Mouse (Mus musculus) 3T3-L1 (cell line): ENCODE measurements at regions not wholly inside any gene's neighbourhood (a gene's known extent, or its start where the extent isn't known, plus 50 kb on each side); places are given as distances from the start of the nearest gene placed in this dataset.

Experiments used
- DNase-seq: peaks from one replicate; pipeline ENCODE4 v3.0.0-alpha.2; 2015; ENCODE audit warnings: low read depth, low spot score

DNA sequence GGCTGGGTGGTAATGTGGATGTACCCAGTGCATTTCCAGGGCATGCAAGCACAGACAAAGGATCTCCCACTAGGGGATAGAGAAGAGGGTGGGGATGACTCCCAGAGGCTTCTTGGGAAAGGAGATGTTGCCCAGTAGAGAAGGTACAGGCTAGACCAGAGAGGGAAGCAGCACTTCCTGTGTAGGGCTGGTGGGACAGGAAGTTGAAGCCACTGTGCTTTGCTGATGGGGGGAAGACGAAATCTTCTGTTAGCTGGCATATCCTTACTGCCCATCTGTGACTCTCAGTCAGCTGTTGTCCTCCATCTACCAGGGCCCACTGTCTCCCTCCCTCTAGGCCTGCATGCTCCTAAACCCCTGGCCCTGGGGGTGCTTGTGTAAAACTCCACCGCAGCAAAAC, 180.2 kb downstream of the Wdr11 start:
- DNase-seq = no peak

DNA sequence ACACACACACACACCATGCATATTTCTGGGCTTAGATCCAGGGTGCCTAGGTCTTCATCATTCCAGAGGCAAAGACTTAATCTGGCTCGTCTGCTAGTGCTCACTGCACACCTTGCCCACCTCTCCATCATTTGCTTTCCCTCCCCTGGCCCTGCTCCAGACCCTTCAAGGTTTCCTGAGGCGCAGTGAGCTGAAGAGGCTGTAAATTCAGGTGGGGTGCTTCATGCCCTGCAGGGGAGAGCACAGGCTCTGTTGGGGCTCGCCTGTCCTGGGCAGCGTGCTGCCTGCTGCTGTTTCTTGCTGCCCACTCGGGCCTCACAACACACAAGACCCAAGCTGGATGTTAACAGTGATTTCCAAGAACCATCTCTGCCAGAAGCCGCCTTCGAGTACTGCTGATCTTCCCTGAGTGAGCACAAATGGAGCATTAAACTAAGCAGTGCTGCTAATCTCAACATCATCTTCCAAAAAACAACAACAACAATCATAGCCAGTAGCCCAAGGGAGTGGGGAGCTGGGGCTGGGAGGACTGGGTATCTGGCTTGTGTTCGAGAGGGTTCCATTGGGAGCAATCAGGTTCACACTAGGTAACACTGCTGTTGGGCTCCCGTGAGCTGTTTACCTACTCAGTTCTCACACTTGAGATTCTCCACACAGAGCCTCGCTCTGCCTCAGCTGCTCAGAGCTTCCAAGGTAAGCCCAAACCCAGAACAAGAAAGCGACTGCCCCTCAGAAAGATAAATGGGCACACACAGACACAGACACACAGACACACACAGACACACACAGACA, 181.1 kb downstream of the Wdr11 start:
- DNase-seq = no peak

DNA sequence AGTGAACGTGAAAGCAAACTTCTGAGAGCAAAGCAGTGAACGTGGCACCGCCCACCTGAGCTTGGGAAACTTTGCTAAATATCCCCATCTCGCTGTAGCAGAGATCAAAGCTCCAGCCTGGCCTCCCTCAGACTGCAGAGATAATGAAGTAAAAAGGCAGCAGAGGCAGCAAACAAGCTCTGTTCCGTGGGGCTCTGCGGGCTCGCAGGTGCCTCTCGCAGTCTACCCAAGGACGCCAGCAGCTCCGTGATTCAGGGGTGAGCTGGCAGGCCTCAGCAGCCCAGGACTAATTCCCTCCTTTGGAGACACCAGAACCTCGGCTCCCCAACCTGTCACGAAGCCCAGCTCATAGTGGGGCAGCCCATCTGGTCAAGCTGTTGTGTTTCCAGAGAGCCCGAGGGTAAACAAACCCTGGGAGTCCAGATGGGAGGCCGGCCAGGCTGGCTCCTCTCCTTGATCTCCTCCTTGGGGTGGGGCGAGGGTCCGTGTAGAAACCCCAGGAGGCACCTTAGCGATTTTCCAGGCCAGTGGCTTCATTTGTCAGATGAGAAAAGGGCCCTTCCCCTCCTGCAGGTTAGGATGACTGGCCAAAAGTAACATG, 182.7 kb downstream of the Wdr11 start:
- no peak for DNase-seq

DNA sequence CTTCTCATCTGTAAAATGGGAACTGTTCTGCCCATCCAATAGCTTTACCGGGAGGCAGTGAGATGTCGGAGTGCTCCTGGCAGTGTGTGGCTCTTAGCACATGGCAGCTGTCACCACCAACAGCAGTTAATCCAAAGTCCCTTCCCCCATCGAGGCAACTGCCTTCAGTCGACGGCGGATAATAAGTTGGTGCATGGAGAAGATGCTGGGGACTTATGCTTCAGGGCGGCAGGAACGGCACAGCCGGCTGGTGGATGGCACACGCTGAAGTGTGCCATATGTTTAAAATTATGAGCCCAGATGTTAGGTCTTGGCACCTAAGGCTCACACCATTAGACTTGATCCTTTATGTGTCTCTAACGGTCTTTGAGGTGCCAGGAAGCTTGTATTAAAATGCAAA, 183.5 kb downstream of the Wdr11 start:
- DNase-seq = no peak

DNA sequence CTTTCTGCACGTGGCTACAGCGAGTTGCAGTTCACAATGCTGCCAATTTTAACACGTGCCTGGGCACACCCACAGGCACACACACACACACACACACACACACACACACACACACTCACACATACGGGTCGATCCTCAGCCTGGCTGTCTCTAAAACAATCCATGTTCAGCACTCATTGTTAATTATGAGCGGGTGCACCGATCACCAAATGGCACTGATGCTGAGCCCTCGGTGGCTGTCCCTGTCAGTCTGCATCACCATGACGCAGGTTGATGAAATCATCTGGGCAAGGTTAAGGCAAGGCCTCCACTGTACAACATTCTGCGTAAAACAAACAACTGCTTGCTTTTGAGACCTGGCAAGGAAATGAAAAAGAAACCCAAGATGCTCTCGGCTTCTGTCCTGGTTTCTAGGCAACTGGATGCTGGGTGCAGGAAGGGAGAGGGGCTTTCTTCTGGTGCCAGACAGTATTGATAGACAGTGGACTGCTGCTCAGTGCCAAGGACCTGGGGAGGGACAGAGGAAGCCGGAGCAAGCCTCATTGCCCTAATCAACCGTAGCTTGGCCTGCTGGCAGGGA, 187.3 kb downstream of the Wdr11 start:
- no peak for DNase-seq

DNA sequence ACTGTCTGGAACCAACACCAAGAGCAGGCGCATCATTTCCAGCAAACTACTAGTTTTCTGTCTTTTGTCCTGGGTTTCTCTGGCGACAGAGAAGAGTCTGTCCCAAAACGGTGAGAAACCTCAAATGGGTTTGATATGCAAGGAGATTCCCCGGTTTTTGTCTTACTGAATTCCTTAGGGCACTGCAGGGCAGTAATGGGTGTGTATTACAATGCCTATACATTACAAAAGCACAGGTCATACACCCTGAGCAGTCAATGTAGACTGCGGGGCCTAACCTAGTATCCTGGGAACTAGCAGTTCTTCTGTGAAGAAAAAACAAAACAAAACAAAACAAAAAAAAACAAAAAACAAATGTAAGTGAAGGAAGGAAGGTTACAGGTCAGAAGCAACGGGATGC, 188.3 kb downstream of the Wdr11 start:
- no peak for DNase-seq

DNA sequence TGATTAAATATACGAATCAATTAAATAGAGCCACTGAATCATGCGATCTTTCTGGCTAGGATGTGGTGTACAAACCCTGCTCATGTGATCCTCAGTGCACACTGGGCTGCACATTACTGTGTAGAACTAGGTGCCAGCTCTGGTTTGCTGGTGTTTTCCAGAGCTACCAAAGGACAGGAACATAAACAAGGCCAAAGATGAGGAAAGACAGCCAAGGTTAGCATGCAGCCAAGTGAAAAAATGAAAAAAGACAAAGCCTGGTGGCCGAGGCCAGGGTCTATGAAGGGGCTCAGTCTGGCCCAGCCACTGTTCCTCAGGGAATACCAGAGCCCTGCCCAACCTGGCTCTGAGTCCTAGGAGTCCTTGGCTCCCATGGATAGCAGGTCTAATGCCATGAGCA, 190.1 kb downstream of the Wdr11 start:
- no peak for DNase-seq

DNA sequence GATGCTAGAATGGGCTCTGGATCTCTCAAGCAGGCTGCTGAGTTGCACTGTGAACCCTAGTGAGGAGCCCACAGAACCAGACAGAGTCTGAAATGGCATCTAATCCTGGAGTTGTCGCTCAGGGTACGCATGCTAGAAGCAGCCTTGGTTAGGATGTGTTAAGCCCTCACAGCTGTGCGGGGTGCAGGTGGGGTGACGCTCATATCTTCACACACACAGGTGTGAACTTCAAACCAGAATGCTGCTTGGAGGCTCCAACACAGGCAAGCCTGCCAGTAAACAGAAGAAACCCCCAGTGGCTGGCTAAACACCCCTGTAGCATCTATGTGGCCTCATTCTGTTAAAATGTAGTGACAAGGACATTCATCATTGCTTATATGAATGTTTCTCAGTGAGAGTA, 193.3 kb downstream of the Wdr11 start:
- DNase-seq = no peak

DNA sequence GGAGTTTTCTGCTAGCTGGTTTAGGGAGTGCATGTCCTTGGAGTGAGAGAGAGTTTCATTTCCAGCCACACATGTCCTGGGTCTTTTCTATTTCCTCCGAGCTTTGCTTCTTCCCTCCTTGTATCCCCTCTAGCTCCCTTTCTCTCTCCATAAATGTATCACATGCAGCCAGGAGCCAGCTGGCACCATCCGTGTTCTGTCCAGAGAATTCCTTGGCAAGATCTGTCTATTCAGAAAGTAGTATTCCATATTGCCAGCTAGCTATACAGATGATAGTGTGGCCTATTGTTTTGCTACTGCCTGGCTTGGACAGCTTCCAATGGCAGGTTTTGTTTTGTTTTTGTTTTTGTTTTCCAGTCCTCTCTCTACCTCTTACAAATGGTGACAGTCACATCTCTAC, 195.3 kb downstream of the Wdr11 start:
- no peak for DNase-seq

DNA sequence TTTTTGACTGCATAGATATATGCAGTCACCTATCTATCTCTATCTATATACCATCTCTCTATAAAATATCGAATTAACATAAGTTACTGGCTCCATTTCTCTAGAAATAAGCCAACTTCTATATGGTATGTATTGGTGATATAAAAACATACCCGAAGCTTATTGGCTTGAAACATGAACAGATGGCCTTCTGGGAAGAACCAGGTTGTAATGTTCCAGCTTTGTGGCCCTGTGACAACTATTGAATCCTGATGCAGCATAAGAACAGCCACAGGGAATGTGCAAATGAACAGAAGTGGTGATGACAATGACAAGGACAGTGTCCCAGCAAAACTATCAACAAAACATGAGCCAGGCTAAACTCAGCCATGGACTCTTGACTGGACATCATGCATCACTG, 196.1 kb downstream of the Wdr11 start:
- DNase-seq = no peak

DNA sequence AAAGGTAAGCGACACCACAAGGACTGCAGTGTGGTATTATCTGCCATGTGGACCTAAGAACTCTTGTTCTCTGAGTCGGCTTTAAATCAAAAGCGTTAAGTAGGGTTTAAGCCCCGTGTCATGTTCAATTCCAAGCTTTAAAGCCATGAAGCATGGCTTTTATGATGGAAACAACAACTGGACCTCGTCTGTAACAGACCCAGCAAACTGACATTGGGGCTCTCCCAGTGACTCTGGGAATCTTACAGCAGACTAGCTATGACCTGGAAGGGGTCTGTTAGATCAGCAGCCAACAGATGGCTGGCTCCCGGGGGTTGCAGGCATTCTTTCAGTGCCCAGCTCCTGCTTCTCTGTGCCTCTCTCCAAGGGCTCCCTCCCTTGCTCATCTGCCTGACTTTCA, 197.8 kb downstream of the Wdr11 start:
- no peak for DNase-seq

DNA sequence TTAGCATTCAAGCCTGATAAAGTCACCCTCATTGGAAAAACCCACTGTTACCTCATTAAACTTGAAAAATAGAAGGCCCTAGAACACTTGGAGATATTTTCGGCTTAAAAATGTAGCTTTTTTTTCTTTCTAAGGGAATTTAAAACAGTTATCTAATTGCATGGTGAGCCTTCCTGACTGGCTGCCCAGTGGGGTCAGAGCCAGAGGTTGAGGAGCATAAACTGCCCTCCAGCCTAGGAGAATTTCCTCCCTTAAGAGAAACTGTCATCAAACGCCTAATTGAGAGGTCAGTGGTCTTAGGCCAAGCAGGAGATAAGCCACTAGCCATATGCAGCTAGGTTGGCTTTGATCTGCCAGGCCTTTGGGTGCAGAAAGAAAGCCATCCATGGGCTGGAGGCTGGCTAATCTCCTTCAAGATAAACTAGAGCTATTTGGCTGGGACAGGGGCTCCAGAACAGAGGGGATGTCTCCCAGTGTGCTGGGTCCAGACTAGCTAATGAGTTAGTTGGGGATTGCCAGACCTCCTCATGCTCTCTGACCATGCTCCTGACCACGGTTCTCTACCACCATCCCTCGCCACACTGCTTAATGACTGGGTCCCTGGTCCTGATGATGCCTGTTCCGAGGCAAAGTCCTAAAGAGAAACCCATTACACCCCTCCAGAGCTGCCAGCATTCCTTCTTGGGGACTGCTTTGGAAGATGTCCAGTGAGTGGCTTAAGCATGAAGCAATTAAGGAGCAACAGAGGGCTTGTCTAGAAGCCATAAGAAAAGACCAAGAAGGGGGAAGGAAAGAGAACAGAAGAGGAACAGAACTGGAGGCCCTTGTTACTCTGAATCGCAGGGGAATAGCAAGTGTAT, 199.2 kb downstream of the Wdr11 start:
- peak; percentile 3 for DNase-seq

DNA sequence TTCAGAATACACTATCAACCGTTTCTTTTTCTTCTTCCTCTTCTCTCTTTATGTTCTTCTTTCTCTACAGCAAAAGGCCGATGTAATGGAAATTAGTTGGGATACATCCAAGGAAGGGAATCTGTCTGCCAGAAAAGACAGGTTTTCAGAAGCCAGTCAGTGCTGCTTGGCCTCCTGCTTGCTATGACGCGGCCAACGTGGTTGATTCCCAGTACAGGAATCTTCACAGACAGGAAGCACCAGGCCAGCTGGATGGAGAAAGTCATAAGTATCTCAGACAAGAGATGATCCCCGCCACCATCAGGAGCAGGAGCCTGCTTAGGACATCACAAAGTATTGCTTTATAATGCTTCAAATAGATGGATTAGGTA, 199.8 kb downstream of the Wdr11 start:
- peak; percentile 8 for DNase-seq

DNA sequence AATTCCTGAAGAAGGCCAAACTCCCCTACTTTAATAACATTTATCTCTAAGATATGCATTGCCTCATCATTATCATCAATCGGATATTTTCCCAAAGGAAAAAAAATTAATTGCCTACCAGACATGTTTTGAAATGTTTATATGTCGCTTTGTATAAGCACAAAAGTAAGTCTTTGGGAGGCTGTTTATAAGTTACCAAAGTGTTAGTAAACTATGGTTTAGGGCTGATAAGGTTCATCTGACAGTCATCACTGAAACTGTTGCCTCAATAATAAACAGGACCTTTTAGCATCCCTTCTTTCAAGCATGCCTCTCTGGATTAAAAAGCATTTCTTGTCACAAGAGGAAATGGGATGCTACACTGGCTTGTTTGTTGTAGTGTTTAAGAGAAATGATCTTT, 202.1 kb downstream of the Wdr11 start:
- no peak for DNase-seq

DNA sequence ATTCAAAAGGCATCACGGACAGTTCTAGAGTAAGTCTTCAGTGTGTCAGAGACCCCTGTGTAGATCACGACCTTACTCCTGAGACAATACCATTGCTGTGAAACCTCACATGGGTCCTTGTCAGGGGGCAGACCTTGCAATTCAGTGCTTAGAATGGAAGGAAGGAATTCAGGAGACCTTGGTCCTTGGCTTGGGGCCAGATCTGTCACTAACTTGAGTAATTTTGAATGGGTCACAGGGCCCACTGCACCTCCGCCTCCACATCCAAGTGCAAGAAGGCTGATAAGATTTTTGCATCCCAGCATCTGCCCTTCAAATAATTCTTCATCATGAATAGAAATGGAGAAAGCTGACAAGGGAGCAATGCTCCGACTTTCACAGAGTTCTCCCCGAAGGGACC, 202.6 kb downstream of the Wdr11 start:
- no peak for DNase-seq

DNA sequence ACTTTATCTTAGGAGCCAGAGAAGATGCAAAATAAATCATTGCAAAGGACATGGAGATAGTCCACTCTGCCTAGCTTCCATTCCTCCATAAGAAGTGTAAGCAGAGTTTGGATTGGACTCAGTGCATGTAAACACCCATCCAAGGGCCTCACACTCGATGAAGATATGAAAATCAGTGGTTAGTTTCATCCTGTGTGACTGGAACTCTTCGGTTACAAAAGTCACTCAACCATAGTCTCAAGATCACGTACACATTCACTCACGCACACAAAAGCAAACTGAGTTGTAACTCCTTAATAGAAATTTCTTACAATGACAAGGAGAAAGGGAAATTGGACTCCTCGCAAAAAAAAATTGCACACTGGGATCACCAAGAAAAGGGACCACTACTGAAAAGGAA, 206.9 kb downstream of the Wdr11 start:
- no peak for DNase-seq

DNA sequence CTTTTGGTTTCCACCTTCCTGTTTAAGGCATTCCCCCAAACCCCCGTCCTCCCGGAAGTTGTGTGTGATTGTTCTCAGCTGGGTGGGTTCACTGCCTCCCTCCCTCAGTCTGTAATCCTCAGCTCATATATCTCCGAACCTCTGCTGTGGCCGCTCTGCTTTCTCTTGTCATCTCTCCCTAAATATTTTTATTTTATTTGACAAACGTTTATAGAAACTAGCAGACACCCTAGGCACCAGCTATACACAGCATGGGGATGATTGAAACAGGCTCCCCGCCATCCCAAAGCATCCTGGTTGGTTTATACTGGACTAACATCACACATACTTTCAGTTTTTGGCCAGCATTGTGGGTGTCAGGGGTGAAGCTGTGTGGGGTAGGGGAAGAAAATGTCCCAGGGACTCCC, 208.8 kb downstream of the Wdr11 start:
- DNase-seq = no peak

DNA sequence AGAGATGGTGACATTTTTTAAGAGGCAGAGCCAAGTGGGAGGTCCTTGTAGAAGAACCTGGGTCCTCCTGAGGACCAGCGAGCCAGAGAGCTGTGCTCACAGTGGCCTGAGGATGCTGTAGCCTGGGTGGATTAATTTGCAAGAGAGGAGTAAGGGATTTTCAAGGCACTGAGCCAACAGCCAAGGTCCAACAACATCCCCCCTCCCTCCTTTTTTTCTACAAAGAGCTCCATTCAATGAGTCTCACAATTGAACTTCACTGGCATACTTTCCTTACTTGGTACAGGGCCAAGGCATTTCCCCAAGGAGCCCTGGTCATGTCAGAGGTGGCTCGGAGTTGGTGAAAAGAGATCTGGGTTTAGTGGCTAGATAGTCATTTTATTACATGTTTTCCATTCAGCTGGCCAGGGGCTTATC, 209.8 kb downstream of the Wdr11 start:
- DNase-seq = peak; percentile 73

DNA sequence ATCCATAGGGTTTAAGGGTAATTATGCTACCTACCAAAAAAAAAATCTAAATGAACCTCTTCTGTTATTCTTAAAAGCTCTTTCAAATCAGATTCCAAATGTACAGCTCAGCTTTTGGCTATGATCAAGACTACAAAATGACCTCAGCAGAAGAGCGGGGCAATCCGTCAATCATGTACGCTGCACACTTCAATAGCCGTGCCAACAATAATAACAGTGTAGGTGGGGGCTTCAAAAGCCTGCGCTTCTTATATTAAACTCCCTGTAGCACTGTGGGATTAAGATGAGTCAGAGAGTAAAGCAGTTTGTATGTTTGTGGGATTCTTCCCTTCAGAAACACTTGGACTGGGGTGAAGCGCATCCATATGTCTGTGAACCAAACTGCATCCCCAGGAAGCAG, 210.5 kb downstream of the Wdr11 start:
- DNase-seq = peak; percentile 72

DNA sequence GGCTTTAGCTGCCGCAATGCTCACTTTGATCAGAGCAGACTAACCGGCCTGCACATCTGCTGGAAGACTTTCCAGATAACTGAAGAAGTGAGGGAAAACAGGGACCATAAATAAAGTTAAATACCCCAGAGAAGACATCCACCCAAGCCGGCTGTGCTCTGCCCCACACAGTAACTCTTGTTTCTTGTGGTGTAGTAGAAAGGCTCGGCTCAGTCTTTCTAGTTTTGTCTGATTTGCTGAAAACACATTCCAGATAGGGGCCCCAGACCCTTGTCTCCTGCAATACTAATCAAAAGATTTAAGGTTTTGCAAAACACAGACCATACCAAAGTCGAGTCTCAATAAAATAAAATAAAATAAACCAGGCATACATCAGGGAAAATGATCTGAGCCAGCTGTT, 213.7 kb downstream of the Wdr11 start:
- no peak for DNase-seq

DNA sequence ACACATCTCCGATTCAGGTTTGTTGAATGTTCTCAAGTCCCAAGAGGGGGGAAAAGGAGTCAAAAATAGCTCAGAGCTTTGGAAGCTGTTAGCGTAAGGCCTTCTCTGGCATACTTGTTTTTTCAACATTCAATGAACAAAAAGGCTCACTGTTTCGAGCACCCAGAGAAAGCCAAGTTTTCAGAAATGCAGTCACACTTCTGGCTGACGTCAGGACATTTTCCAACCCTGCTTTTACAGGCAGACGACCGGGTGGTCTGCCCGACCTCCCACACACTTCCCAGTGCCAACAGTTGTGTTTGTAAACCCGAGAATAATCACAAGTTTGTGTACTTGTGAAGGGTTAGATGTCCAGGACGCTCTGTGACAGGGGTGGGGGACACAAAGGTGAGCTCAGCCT, 218.5 kb downstream of the Wdr11 start:
- no peak for DNase-seq

DNA sequence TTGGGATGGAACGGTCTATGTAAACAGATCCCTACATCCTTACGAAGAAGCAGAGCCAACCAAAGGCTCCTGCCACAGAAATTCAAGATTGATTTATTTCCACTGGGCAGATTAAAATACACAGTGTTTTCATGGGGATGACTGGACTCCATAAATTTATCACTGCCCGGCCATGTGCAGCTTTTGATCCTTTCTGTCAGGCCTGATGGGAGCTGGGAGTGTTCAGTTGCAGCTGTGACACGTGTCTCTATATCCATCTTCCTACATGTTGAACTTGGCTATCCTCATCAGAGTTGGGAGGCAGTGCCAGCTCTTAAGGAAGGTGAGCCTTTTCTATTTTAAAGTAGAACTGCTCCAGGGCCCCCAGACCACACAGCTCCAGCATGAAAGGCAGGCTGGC, 218.9 kb downstream of the Wdr11 start:
- DNase-seq = no peak
